Mouse (Mus musculus) WW6 (cell line): Measurements from ENCODE around the gene Cdk5.

Experiments used
- DNase-seq: peaks from one replicate; pipeline ENCODE4 v3.0.0-alpha.2; 2013; ENCODE audit warnings: low read depth, low spot score

The Cdk5 gene

GRCm38 (mm10) chr5:24423129-24424003 lies at the start of gene Cdk5, which contains the start of gene Slc4a2:
Gene Cdk5 (minus strand): TSS chr5:24423530.
Gene Slc4a2 (plus strand): TSS chr5:24423837.
- peak; percentile 97 for DNase-seq

- peak; percentile 61 for DNase-seq
Measured at GRCm38 (mm10) chr5:24470600-24470999, 47.3 kb upstream of the Cdk5 start.

GRCm38 (mm10) chr5:24466762-24467161 lies 43.4 kb upstream of the Cdk5 start:
- DNase-seq: no peak

GRCm38 (mm10) chr5:24455613-24456012 lies 32.3 kb upstream of the Cdk5 start:
- DNase-seq: no peak

GRCm38 (mm10) chr5:24455076-24455475 lies 31.7 kb upstream of the Cdk5 start:
- no peak for DNase-seq

- no peak for DNase-seq
Measured at GRCm38 (mm10) chr5:24453985-24454303, 30.6 kb upstream of the Cdk5 start.

- DNase-seq: no peak
Measured at GRCm38 (mm10) chr5:24453283-24453984, 30.1 kb upstream of the Cdk5 start.

- DNase-seq: no peak
Measured at GRCm38 (mm10) chr5:24452691-24453233, 29.4 kb upstream of the Cdk5 start.

- no peak for DNase-seq
Measured at GRCm38 (mm10) chr5:24452030-24452690, 28.8 kb upstream of the Cdk5 start, which contains the start of gene Agap3. Gene Agap3 (plus strand): TSS chr5:24452177.

- DNase-seq: no peak
Measured at GRCm38 (mm10) chr5:24451264-24452029, 28.1 kb upstream of the Cdk5 start.

GRCm38 (mm10) chr5:24447624-24448298 lies 24.4 kb upstream of the Cdk5 start, which contains the start of gene Tmub1:
Gene Tmub1 (minus strand): TSS chr5:24447854.
- DNase-seq: no peak

- no peak for DNase-seq
Measured at GRCm38 (mm10) chr5:24446630-24447029, 23.3 kb upstream of the Cdk5 start.

- no peak for DNase-seq
Measured at GRCm38 (mm10) chr5:24445428-24446080, 22.2 kb upstream of the Cdk5 start.

- DNase-seq: no peak
Measured at GRCm38 (mm10) chr5:24444746-24445427, 21.6 kb upstream of the Cdk5 start, which contains the start of gene Fastk. Gene Fastk (minus strand): TSS chr5:24445287.

GRCm38 (mm10) chr5:24443927-24444326 lies 20.6 kb upstream of the Cdk5 start:
- no peak for DNase-seq

GRCm38 (mm10) chr5:24443204-24443603 lies 19.9 kb upstream of the Cdk5 start:
- no peak for DNase-seq

- DNase-seq: no peak
Measured at GRCm38 (mm10) chr5:24442029-24442428, 18.7 kb upstream of the Cdk5 start.

GRCm38 (mm10) chr5:24441187-24441586 lies 17.9 kb upstream of the Cdk5 start:
- DNase-seq: no peak

- DNase-seq: no peak
Measured at GRCm38 (mm10) chr5:24433993-24434392, 10.7 kb upstream of the Cdk5 start.
